Mouse (Mus musculus) kidney, adult 2 months (tissue): Measurements from ENCODE around the gene Tmed9. TPM values are rescaled to one million over a fixed set of nuclear protein-coding genes. Genes with fewer than 3 reads are reported as not detected.

ENCODE experiments used
- DNase-seq: peaks from one replicate; pipeline ENCODE4 v3.0.0; 2021
- H3K27ac ChIP-seq: fragments of 200-500 bp; 2 replicates; pipeline ENCODE4 v1.5.1; 2012; ENCODE audit warnings: low read depth, low read length, control low read depth, inconsistent platforms; ENCODE audit not compliant: insufficient read depth
- H3K27me3 ChIP-seq: fragments of 200-500 bp; replicated peaks from 2 replicates; pipeline ENCODE4 v1.6.1; 2012; ENCODE audit warnings: mild to moderate bottlenecking, moderate library complexity, low read length, inconsistent platforms; ENCODE audit not compliant: control insufficient read depth, insufficient read depth
- H3K36me3 ChIP-seq: fragments of 200-500 bp; 2 replicates; pipeline ENCODE4 v1.6.1; 2012; ENCODE audit warnings: mild to moderate bottlenecking, moderate library complexity, low read length, inconsistent platforms; ENCODE audit not compliant: control insufficient read depth, insufficient read depth
- H3K4me1 ChIP-seq: fragments of 200-500 bp; 2 replicates; pipeline ENCODE4 v1.6.1; 2011; ENCODE audit warnings: low read length; ENCODE audit not compliant: control insufficient read depth, insufficient read depth
- H3K4me3 ChIP-seq: fragments of 200-500 bp; 2 replicates; pipeline ENCODE4 v1.5.1; 2011; ENCODE audit warnings: mild to moderate bottlenecking, low read depth, low read length, control low read depth; ENCODE audit not compliant: insufficient read depth
- CTCF ChIP-seq: fragments of 200-500 bp; conservative IDR thresholded peaks from 2 replicates; pipeline ENCODE4 v1.5.1; 2011; ENCODE audit warnings: low read depth, mild to moderate bottlenecking, control low read depth, low read length, moderate library complexity, mixed read lengths; ENCODE audit not compliant: insufficient read depth, insufficient read length
- POLR2A ChIP-seq: fragments of 200-500 bp; IDR thresholded peaks from one replicate; pipeline ENCODE4 v1.6.1; 2011; ENCODE audit warnings: low read depth, low read length, control low read depth
- WGBS: fragments of 180-500 bp; shearing (Covaris S2); methylation state at CpG from one replicate; pipeline ENCODE4 v1.1.7; 2018; 5-methylcytosine and 5-hydroxymethylcytosine counted together
- polyA plus RNA-seq: library from polyadenylated mRNA; depleted of rRNA; stranded (reverse); fragments of >200 nt; gene quantifications from 2 replicates; pipeline ENCODE4 v1.2.3, GENCODE M21; 2012; rRNA removed

Gene Tmed9
- polyA plus RNA-seq, 1 experiment: 92.5 TPM

DNA sequence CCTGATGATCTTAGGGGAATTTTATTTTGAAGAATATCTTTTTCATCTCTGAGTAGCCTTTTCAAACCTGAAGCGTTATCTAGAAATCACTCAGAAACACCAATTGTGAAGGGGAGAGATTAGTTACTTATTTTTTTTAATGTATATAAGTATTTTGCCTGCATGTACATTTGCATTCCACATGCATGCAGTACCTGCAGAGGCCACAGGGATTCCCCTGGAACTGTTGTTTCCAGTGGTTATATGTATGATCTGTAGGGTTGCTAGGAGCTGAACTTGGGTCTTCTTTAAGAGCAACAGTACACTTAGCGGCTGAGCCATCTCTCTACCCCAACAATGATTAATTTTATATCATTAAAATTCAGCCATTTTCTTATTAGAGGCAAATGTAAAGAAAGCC, 71.0 kb downstream of the Tmed9 start:
- no peak overlapping the region for H3K4me3 ChIP-seq
- 83% methylated on average over 2 of the region's 2 CpGs for WGBS
- no peak for DNase-seq
- no peaks in the 10 kb centered on the region for H3K4me1 ChIP-seq
- H3K27ac ChIP-seq: no peak overlapping the region
- H3K36me3 ChIP-seq: peaks cover 4% of the 10 kb centered on the region; the same call in 1 of the 2 replicates
- TF ChIP-seq CTCF: no peak
- TF ChIP-seq POLR2A: no peak
- no peaks in the 10 kb centered on the region for H3K27me3 ChIP-seq

Other genes with a start within 250 kb of the Tmed9 start
- gene Mxd3, start 243.9 kb upstream of the Tmed9 start, polyA plus RNA-seq: 1.2 and 1.3 TPM in 2 replicates
- 114 and 126 TPM in 2 replicates for gene Lman2, start 210.9 kb upstream of the Tmed9 start, polyA plus RNA-seq
- 3.3 and 4.2 TPM in 2 replicates for gene Rgs14, start 204.0 kb upstream of the Tmed9 start, polyA plus RNA-seq
- gene Slc34a1, start 175.5 kb upstream of the Tmed9 start, polyA plus RNA-seq: 9,073 and 10,701 TPM in 2 replicates
- gene Pfn3, start 158.5 kb upstream of the Tmed9 start, polyA plus RNA-seq: not detected in 2 replicates
- gene F12, start 146.9 kb upstream of the Tmed9 start, polyA plus RNA-seq: 0.03 and 0.07 TPM in 2 replicates
- 23.4 and 27.4 TPM in 2 replicates for gene Grk6, start 128.7 kb upstream of the Tmed9 start, polyA plus RNA-seq
- gene Prr7, start 109.5 kb upstream of the Tmed9 start, polyA plus RNA-seq: 0.64 and 0.81 TPM in 2 replicates
- gene Dbn1, start 85.6 kb upstream of the Tmed9 start, polyA plus RNA-seq: 16.9 and 21.0 TPM in 2 replicates
- gene Pdlim7, start 60.1 kb upstream of the Tmed9 start, polyA plus RNA-seq: 22.8 and 23.5 TPM in 2 replicates
- 4.7 and 7.7 TPM in 2 replicates for gene Dok3, start 44.4 kb upstream of the Tmed9 start, polyA plus RNA-seq
- 68.5 and 71.2 TPM in 2 replicates for gene Ddx41, start 37.1 kb upstream of the Tmed9 start, polyA plus RNA-seq
- 85.6 and 102 TPM in 2 replicates for gene Fam193b, start 2.6 kb upstream of the Tmed9 start, polyA plus RNA-seq
- 15.0 and 15.7 TPM in 2 replicates for gene B4galt7, start 26.2 kb downstream of the Tmed9 start, polyA plus RNA-seq
- gene Caml, start 49.3 kb downstream of the Tmed9 start, polyA plus RNA-seq: 21.4 and 26.6 TPM in 2 replicates
- gene Ddx46, start 61.3 kb downstream of the Tmed9 start, polyA plus RNA-seq: 12.3 and 13.0 TPM in 2 replicates
- 28.7 and 32.7 TPM in 2 replicates for gene B230219D22Rik, start 119.4 kb downstream of the Tmed9 start, polyA plus RNA-seq
- 47.7 and 52.2 TPM in 2 replicates for gene Txndc15, start 140.9 kb downstream of the Tmed9 start, polyA plus RNA-seq
- 64.0 and 81.4 TPM in 2 replicates for gene Pcbd2, start 153.6 kb downstream of the Tmed9 start, polyA plus RNA-seq
- 0.19 and 0.30 TPM in 2 replicates for gene Catsper3, start 210.8 kb downstream of the Tmed9 start, polyA plus RNA-seq